Mouse (Mus musculus) stomach, embryonic 15.5 days (tissue): ENCODE results near the gene Ikzf1. TPM values are rescaled to one million over a fixed set of nuclear protein-coding genes. Genes with fewer than 3 reads are reported as not detected.

Experiments used
- ATAC-seq: fragments of 200-750 bp; cut with Nextera tagmentation; 2 replicates; pipeline ENCODE4 v1.8.0; 2017; ENCODE audit warnings: low read depth, moderate number of reproducible peaks, moderate TSS enrichment; ENCODE audit not compliant: insufficient read depth, low FRiP score
- H3K27ac ChIP-seq: fragments of 300-500 bp; sonication (generic); 2 replicates; pipeline ENCODE4 v1.5.1; 2015; ENCODE audit warnings: mild to moderate bottlenecking, inconsistent platforms
- H3K27me3 ChIP-seq: fragments of 300-500 bp; sonication (generic); replicated peaks from 2 replicates; pipeline ENCODE4 v1.6.1; 2015; ENCODE audit warnings: inconsistent platforms
- H3K36me3 ChIP-seq: fragments of 300-500 bp; sonication (generic); 2 replicates; pipeline ENCODE4 v1.6.1; 2015; ENCODE audit warnings: inconsistent platforms
- H3K4me1 ChIP-seq: fragments of 300-500 bp; sonication (generic); 2 replicates; pipeline ENCODE4 v1.6.1; 2015; ENCODE audit warnings: inconsistent platforms
- H3K4me2 ChIP-seq: fragments of 300-500 bp; sonication (generic); 2 replicates; pipeline ENCODE4 v1.6.1; 2015; ENCODE audit warnings: mild to moderate bottlenecking, inconsistent platforms
- H3K4me3 ChIP-seq: fragments of 300-500 bp; sonication (generic); replicated peaks from 2 replicates; pipeline ENCODE4 v1.5.1; 2015; ENCODE audit warnings: inconsistent platforms
- H3K9ac ChIP-seq: fragments of 300-500 bp; sonication (generic); 2 replicates; pipeline ENCODE4 v1.6.1; 2015; ENCODE audit warnings: inconsistent platforms
- H3K9me3 ChIP-seq: fragments of 300-500 bp; sonication (generic); 2 replicates; pipeline ENCODE4 v1.6.1; 2016; ENCODE audit warnings: inconsistent platforms
- WGBS: fragments of 180-500 bp; shearing (Covaris S2); methylation state at CpG from one replicate; pipeline ENCODE4 v1.1.7; 2015; 5-methylcytosine and 5-hydroxymethylcytosine counted together
- polyA plus RNA-seq: library from polyadenylated mRNA; unstranded; fragments of >200 nt; fragmentation: Nextera tagmentation; extraction: Ambion mirVana; gene quantifications from 2 replicates; pipeline ENCODE4 v1.2.1, GENCODE M21; 2015

The Ikzf1 gene
- polyA plus RNA-seq, 1 experiment from 2014 or later, result 4.5 TPM

DNA sequence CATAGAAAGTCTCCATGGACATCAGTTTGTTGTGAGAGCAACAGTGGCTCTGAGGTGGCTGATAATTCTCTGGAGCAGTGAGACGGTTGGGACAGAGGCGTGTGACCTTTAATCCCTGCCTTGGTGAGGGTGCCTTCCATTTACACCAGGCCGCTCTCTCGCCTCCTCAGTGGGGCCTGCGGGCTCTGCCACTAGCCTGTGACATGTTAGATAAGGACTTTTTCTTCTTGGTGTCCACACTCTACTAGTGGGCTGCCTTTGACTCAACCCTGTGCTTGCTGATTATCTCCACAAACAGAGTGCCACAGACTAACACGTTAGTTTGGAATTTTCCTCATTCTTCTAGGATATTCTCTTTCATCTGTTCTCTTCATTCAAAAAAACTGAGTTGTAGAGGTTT lies 44.4 kb downstream of the Ikzf1 start:
- peak; percentile 90 for ATAC-seq
- no peak overlapping the region for H3K4me2 ChIP-seq
- H3K4me3 ChIP-seq, result no peak overlapping the region

DNA sequence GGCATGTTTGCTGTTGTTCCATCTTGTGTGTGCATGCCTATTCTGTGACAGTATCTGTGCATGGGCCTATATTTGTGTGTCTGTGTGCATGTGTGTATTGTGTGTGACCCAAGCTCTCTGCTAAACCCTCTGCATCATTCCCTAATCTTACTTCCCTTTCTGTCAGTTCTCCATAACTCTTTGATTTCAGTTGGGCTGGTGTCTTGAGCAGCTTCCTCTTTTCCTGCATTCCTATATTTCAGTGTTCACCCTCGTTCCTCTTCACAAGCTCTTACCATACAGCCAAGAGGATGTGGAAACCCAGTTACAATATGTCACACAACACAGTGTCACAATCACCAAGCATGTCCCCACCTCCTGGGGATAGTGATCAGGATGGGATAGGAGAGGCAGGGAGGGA lies 45.3 kb downstream of the Ikzf1 start:
- Histone ChIP-seq H3K27ac (no peak overlapping the region), H3K9ac (no peak overlapping the region), H3K4me3 (no peak overlapping the region), H3K4me2 (no peak overlapping the region), H3K36me3 (no peaks in the 10 kb centered on the region), H3K4me1 (no peaks in the 10 kb centered on the region), H3K27me3 (no peaks in the 10 kb centered on the region), H3K9me3 (no peaks in the 10 kb centered on the region)
- 70% methylated on average over 1 of the region's 1 CpGs for WGBS
- ATAC-seq, result no peak

More for the DNA sequence above, 44.4 kb downstream of the Ikzf1 start:
- Histone ChIP-seq H3K9ac (no peak overlapping the region), H3K36me3 (no peaks in the 10 kb centered on the region), H3K9me3 (no peaks in the 10 kb centered on the region), H3K4me1 (no peaks in the 10 kb centered on the region), H3K27ac (no peak overlapping the region), H3K27me3 (no peaks in the 10 kb centered on the region)
- 74% methylated on average over 6 of the region's 6 CpGs for WGBS

DNA sequence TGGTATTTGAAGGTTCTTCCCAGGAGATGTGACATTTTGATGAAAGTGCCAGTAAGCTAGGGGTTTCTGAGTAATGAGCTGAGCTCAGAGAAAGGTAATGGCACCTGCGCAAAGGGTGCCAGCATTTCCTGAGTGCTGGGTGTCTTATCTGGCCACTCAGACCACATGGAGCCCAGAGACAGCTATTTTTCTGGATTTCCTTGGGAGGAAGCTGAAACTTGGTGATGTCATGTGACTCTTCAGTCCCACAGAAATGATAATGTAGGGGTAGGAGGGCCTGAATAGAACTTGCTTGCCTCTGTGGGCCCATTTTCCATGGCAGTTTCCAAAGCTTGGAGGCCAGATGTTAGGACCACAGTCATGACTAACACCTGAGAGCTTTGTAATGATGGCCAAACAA lies 46.9 kb downstream of the Ikzf1 start:
- 100% methylated on average over 1 of the region's 1 CpGs for WGBS

DNA sequence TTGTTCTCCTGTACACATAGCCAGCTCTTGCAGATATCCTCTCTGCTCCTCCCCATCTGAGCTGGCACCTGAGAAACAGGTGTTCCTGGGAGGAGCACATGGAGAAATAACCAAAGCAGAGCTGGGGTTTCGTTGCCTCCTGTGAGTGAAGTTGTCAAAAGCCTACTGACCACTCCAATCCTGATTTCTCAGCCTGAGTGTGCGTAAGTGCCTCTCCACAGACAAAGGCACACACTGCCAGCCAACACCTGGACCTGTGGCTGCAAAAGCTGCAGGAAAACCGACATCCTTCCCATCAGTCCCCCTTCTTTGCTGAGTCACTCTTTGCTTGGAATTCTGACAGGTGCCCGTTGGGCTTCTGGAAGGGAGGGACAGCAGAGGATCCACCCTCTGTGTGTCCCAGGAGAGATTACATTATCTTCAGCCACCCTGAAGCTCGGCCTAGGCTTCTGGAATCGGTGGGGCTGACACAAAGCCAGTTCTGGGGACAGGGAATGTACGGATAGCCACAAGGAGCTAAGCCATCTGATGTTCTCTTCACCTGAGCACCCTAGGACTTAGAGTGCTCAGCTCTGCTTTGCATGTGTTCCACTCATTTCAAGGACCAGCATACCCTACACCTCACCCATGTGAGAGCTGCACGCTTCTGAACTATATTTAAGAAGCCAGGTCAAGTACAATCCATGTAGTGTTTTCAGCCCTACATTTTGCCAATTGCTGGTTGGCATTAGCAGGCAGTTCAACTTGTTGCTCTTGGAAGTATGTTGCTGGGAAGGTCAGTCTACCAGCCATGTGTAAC lies 48.4 kb downstream of the Ikzf1 start:
- Histone ChIP-seq H3K36me3 (no peaks in the 10 kb centered on the region), H3K27me3 (no peaks in the 10 kb centered on the region), H3K9me3 (no peaks in the 10 kb centered on the region), H3K4me1 (no peaks in the 10 kb centered on the region), H3K9ac (no peak overlapping the region), H3K4me3 (no peak overlapping the region), H3K4me2 (no peak overlapping the region), H3K27ac (no peak overlapping the region)
- WGBS, result 65% methylated on average over 8 of the region's 8 CpGs
- peak; percentile 73 for ATAC-seq

More for the DNA sequence above, 46.9 kb downstream of the Ikzf1 start:
- no peak overlapping the region for H3K4me2 ChIP-seq
- no peaks in the 10 kb centered on the region for H3K4me1 ChIP-seq
- no peaks in the 10 kb centered on the region for H3K27me3 ChIP-seq
- H3K9me3 ChIP-seq, result no peaks in the 10 kb centered on the region
- H3K36me3 ChIP-seq, result no peaks in the 10 kb centered on the region
- no peak overlapping the region for H3K27ac ChIP-seq
- ATAC-seq, result no peak
- no peak overlapping the region for H3K4me3 ChIP-seq
- H3K9ac ChIP-seq, result no peak overlapping the region

DNA sequence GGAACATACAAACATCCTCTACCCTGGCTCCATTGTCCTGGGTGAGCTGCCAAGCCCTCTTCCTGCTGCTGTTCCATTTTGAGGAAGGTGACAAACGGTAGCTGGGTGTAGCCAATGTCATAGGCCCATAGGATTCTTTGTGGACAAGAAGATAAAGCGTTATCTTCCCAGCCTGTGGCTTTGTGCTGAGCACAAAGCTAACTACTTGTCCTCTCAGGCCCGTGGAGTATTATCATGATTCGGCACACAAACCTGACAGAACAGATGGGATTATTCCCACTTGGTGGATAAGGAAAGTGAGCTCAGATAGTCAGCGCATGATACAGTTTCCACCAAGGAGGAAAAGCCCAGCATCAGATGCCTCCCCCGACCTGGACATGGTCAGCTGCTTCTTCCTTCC lies 50.4 kb downstream of the Ikzf1 start:
- Histone ChIP-seq H3K36me3 (no peaks in the 10 kb centered on the region), H3K27ac (no peak overlapping the region), H3K9me3 (no peaks in the 10 kb centered on the region), H3K9ac (no peak overlapping the region), H3K27me3 (no peaks in the 10 kb centered on the region), H3K4me2 (no peak overlapping the region), H3K4me1 (no peaks in the 10 kb centered on the region), H3K4me3 (no peak overlapping the region)
- peak; percentile 71; the same call in 1 of the 2 replicates for ATAC-seq
- WGBS, result 71% methylated on average over 6 of the region's 6 CpGs

DNA sequence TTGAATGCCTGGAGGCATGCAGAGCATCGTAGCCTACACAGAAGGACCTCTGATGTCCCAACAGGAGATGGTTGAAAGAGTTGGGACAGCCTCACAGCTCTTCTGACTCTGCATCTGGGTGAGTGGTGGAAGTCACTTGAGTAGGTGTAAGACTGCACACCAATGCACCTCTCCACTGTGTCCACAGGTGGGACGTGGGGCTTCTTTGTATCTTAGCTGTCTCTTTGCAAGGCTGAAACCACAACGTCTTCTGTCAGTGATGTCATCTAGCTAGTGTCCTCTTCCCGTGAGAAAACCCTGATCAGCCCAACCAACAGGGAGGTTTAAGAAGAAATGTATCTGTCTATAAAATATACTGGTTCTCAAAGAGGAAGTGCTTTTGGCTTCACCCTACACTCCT lies 52.1 kb downstream of the Ikzf1 start:
- Histone ChIP-seq H3K9me3 (no peaks in the 10 kb centered on the region), H3K4me2 (no peak overlapping the region), H3K4me3 (no peak overlapping the region), H3K36me3 (no peaks in the 10 kb centered on the region), H3K27me3 (no peaks in the 10 kb centered on the region), H3K27ac (no peak overlapping the region), H3K9ac (no peak overlapping the region), H3K4me1 (no peaks in the 10 kb centered on the region)
- WGBS, result 82% methylated on average over 4 of the region's 4 CpGs
- no peak for ATAC-seq

DNA sequence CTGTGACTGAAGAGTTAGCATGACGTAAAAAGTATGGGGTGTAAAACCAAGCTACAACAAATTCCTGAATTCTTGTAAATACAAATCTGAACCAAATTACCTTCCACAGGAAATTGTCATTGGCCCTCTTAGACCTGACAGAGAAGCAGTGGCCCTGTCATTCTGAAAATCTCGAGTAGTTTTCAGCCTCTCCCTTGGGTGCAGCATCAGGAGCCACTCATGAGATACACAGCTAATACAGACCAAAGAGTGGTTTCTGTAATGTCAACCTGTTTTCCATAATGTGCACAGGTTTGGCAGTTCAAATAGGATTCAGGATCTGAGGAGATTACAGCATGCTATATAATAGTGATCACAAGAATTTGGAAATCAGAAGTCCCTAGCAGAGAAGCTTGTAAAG lies 52.8 kb downstream of the Ikzf1 start:
- Histone ChIP-seq H3K4me3 (no peak overlapping the region), H3K9ac (no peak overlapping the region), H3K36me3 (no peaks in the 10 kb centered on the region), H3K27ac (no peak overlapping the region), H3K4me1 (no peaks in the 10 kb centered on the region), H3K4me2 (no peak overlapping the region), H3K27me3 (no peaks in the 10 kb centered on the region), H3K9me3 (no peaks in the 10 kb centered on the region)
- WGBS, result 56% methylated on average over 2 of the region's 2 CpGs
- no peak for ATAC-seq

DNA sequence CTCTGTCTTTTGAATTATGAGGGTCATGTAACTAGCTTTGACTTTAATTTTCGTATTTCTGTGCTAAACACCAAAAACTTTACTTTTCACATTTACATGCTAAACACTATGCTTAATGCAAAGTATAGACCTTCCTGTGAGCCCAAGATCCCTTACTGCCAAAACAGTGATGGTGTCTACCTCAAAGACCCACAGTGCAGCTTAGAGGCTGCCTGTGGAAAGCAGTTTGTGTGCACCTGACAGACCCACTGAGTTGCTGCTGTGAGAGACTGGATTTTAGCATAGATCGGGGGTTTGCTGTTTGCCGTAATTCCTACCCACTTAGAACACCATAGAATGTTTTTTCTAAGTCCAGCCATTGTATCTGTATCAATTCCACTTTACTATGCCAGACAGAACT lies 54.3 kb downstream of the Ikzf1 start:
- H3K27ac ChIP-seq, result no peak overlapping the region
- H3K4me1 ChIP-seq, result no peaks in the 10 kb centered on the region
- H3K9me3 ChIP-seq, result no peaks in the 10 kb centered on the region
- H3K27me3 ChIP-seq, result no peaks in the 10 kb centered on the region
- H3K4me2 ChIP-seq, result no peak overlapping the region
- no peak for ATAC-seq
- 81% methylated on average over 3 of the region's 3 CpGs for WGBS
- no peaks in the 10 kb centered on the region for H3K36me3 ChIP-seq
- H3K4me3 ChIP-seq, result no peak overlapping the region
- H3K9ac ChIP-seq, result no peak overlapping the region

DNA sequence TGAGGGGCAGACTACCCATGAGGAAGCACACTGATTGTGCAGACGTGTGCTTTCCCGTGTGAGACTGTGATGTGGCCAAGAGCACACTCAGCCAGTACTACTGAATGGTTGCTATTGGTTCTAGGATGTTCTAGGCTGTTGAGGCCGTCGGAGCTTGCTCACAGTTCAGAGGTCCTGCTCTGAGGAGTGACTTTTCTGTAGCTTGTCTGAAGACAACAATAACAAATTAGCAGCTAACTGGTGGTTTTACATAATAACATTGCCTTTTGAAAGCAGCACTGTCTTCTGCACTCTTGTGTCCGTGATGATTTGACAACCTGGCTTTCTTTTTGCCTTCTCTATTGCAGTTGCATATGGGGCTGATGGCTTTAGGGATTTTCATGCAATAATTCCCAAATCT lies 55.8 kb downstream of the Ikzf1 start:
- Histone ChIP-seq H3K4me2 (no peak overlapping the region), H3K9ac (no peak overlapping the region), H3K27ac (no peak overlapping the region), H3K4me3 (no peak overlapping the region), H3K9me3 (no peaks in the 10 kb centered on the region), H3K27me3 (no peaks in the 10 kb centered on the region), H3K36me3 (no peaks in the 10 kb centered on the region), H3K4me1 (no peaks in the 10 kb centered on the region)
- no peak for ATAC-seq
- WGBS, result 81% methylated on average over 5 of the region's 5 CpGs

DNA sequence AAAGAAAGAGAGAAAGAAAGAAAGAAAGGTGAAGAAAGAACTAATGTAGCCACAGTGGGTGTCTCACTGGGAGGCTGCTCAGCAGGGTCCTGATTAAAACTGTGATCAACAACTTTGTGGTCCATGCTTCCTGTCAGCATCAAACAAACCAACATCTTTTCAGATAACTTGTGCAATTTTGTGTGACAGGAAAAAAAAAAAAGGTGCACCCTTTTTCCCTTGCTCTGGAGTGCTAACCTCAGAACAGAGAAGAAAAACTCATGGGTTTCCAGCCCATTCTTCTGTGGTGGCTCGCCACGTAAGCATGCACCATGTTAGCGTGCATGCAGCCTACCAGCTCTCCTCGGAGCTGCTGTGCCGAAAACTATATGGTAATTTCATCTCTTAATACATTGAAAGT lies 56.8 kb downstream of the Ikzf1 start:
- Histone ChIP-seq H3K27me3 (no peaks in the 10 kb centered on the region), H3K36me3 (no peaks in the 10 kb centered on the region), H3K27ac (no peak overlapping the region), H3K9me3 (no peaks in the 10 kb centered on the region), H3K9ac (no peak overlapping the region), H3K4me3 (no peak overlapping the region), H3K4me1 (no peaks in the 10 kb centered on the region), H3K4me2 (no peak overlapping the region)
- ATAC-seq, result no peak
- 84% methylated on average over 5 of the region's 5 CpGs for WGBS

DNA sequence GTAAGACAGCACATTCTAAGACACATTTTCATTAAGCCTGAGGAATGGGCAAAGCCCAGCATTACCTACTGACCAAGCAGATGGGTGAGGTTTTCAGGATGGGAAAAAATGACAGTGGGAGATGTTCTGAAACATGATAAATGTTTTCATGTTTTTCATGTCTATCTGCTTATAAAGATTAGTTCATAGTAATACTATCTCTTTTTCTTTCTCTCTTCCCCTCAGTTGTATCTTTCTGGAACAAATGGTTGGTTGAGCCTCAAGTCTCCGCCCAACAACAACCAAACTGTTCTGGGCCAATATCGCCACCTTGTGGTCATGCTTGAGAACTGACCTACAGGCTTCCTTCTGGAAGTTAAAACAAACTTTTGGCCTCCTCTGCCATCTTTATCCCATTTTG lies 57.8 kb downstream of the Ikzf1 start:
- Histone ChIP-seq H3K27me3 (no peaks in the 10 kb centered on the region), H3K4me1 (no peaks in the 10 kb centered on the region), H3K27ac (no peak overlapping the region), H3K4me3 (no peak overlapping the region), H3K36me3 (no peaks in the 10 kb centered on the region), H3K9ac (no peak overlapping the region), H3K4me2 (no peak overlapping the region), H3K9me3 (no peaks in the 10 kb centered on the region)
- no peak for ATAC-seq
- WGBS, result 31% methylated on average over 2 of the region's 2 CpGs

DNA sequence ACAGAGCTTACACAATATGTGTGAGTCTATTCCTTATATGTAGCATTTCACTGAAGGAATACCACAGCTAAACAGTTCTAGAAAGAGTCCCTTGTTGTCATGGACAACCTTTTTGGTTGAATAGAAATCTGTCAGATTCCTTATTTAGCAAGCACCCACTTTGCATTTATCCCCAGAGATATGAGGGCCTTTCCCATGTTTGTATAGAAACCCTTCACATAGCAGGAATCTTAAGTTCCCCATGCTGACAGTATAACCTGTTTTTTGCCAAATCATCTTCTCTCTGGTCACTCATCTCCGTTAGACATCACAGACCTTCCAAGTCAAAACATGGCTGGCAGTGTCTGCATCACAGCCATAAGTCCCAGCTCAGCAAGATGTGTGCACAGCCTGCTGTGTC lies 59.4 kb downstream of the Ikzf1 start:
- H3K36me3 ChIP-seq, result no peaks in the 10 kb centered on the region
- H3K27me3 ChIP-seq, result no peaks in the 10 kb centered on the region
- ATAC-seq, result no peak
- no peaks in the 10 kb centered on the region for H3K4me1 ChIP-seq
- 45% methylated on average over 1 of the region's 1 CpGs for WGBS
- H3K4me3 ChIP-seq, result no peak overlapping the region
- H3K9ac ChIP-seq, result no peak overlapping the region
- H3K9me3 ChIP-seq, result no peaks in the 10 kb centered on the region
- H3K27ac ChIP-seq, result no peak overlapping the region
- H3K4me2 ChIP-seq, result no peak overlapping the region

DNA sequence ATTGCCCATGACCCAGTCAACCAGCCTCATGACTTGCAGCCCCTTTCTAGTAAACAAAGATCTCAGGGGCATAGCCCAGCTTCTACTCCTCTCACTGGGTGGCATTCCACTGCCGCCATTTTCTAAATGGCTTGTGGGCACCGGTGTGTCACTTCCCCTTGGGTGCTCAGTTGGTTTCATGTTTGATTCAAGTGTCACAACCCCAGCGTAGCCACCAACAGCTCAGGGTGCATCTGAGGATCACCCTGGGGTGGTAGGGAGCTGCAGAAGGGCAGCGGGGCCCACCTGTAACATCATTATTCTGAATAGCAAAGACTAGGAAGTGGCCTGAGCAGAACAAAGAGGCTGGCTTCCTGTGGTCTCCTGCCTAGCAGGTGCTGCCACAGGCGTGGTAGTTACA lies 66.3 kb downstream of the Ikzf1 start:
- Histone ChIP-seq H3K27me3 (no peaks in the 10 kb centered on the region), H3K9ac (no peak overlapping the region), H3K4me1 (no peaks in the 10 kb centered on the region), H3K4me3 (no peak overlapping the region), H3K4me2 (no peak overlapping the region), H3K36me3 (no peaks in the 10 kb centered on the region), H3K27ac (no peak overlapping the region), H3K9me3 (no peaks in the 10 kb centered on the region)
- ATAC-seq, result no peak
- 84% methylated on average over 5 of the region's 5 CpGs for WGBS
